Mouse (Mus musculus): ENCODE data around the gene Egln3.

DNA sequence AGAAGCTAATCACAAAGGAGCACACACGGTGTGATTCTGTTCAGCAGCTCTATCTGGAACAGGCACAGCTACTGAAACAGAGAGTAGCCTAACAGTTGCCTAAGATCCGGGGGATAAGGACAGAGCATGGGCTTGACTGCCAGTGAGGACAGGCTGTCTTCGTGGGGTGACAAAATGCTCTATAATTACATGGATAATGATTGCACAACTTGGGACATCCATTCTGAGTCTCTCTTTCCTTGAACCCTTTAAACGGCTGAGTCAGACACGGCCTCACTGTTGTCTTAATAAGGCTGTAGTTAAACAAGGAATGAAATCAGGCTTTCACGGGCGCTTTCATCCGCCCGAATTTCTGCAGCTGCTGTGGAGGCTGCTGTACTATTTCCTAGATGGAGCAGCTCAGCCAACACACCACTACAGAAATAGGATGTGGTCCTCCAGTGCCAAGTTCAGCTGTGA, 48.3 kb upstream of the Egln3 start:
- no peak for TF ChIP-seq CTCF (IDR thresholded peaks at IDR 0.05; ENCODE audit: low read depth)
- peak; percentile 93 for TF ChIP-seq EP300 (IDR thresholded peaks at IDR 0.05; ENCODE audit: low read depth)
